Mouse (Mus musculus) forebrain, embryonic 14.5 days (tissue): ENCODE results near the gene Arl6ip6. TPM values are rescaled to one million over a fixed set of nuclear protein-coding genes. Genes with fewer than 3 reads are reported as not detected.

Source experiments
- polyA plus RNA-seq: library from polyadenylated mRNA; unstranded; fragments of >200 nt; fragmentation: Nextera tagmentation; extraction: Ambion mirVana; gene quantifications from 2 replicates; pipeline ENCODE4 v1.2.1, GENCODE M21; 2014

Arl6ip6 gene
- polyA plus RNA-seq, 1 experiment from 2014 or later, result 59.3 TPM

Other genes with a start within 250 kb of the Arl6ip6 start
- 154 and 183 TPM in 2 replicates for gene Prpf40a, start 442 bp upstream of the Arl6ip6 start, polyA plus RNA-seq